Mouse (Mus musculus) embryonic fibroblast, embryonic 13.5 days (primary cell): ENCODE results near the gene Rai14. TPM values are rescaled to one million over a fixed set of nuclear protein-coding genes. Genes with fewer than 3 reads are reported as not detected.
A peak's percentile ranks its signal among the peaks of the same experiment; 100 is the strongest.

Source experiments
- H3K27ac ChIP-seq: 2 replicates; pipeline ENCODE4 v1.5.1; 2012; ENCODE audit warnings: low read length, control low read depth, inconsistent platforms; ENCODE audit not compliant: insufficient read depth
- H3K4me1 ChIP-seq: 2 replicates; pipeline ENCODE4 v1.6.1; 2011; ENCODE audit warnings: low read length; ENCODE audit not compliant: control insufficient read depth, insufficient read depth
- H3K4me3 ChIP-seq: 2 replicates; pipeline ENCODE4 v1.5.1; 2011; ENCODE audit warnings: mild to moderate bottlenecking, control low read depth, low read length; ENCODE audit not compliant: insufficient read depth
- CTCF ChIP-seq: IDR thresholded peaks from 2 replicates; pipeline ENCODE4 v1.5.1; 2011; ENCODE audit warnings: mild to moderate bottlenecking, control low read depth, low read length, moderate library complexity, borderline replicate concordance; ENCODE audit not compliant: insufficient read depth
- POLR2A ChIP-seq: IDR thresholded peaks from 2 replicates; pipeline ENCODE4 v1.6.1; 2011; ENCODE audit warnings: low read depth, mild to moderate bottlenecking, control low read depth, low read length, moderate library complexity
- polyA plus RNA-seq: library from polyadenylated mRNA; stranded (reverse); fragments of >200 nt; gene quantifications from 2 replicates; pipeline ENCODE4 v1.2.4, GENCODE M21; 2011; ENCODE audit warnings: low read depth; ENCODE audit not compliant: missing spikeins, insufficient read length

Gene Rai14
- polyA plus RNA-seq, 1 experiment, result 136 TPM

GRCm38 (mm10) chr15:10721259-10721781 is 6.9 kb upstream of the Rai14 start:
- Histone ChIP-seq H3K4me3 (no peak overlapping the region), H3K4me1 (peaks cover 16% of the 10 kb centered on the region), H3K27ac (no peak overlapping the region)
- no peak for TF ChIP-seq CTCF

- H3K27ac ChIP-seq, result no peak overlapping the region
- TF ChIP-seq CTCF (no peak), POLR2A (no peak)
- peaks cover 16% of the 10 kb centered on the region for H3K4me1 ChIP-seq
- H3K4me3 ChIP-seq, result no peak overlapping the region
Observed at GRCm38 (mm10) chr15:10720671-10721070, 6.2 kb upstream of the Rai14 start.

- TF ChIP-seq POLR2A (no peak), CTCF (no peak)
- H3K27ac ChIP-seq, result no peak overlapping the region
- no peak overlapping the region for H3K4me3 ChIP-seq
- peaks cover 16% of the 10 kb centered on the region for H3K4me1 ChIP-seq
Observed at GRCm38 (mm10) chr15:10720188-10720587, 5.8 kb upstream of the Rai14 start.

GRCm38 (mm10) chr15:10719511-10719910 is 5.1 kb upstream of the Rai14 start:
- H3K4me1 ChIP-seq, result peaks cover 16% of the 10 kb centered on the region
- TF ChIP-seq CTCF (no peak), POLR2A (no peak)
- no peak overlapping the region for H3K27ac ChIP-seq
- H3K4me3 ChIP-seq, result no peak overlapping the region

GRCm38 (mm10) chr15:10718763-10719162 is 4.3 kb upstream of the Rai14 start:
- H3K4me1 ChIP-seq, result peaks cover 14% of the 10 kb centered on the region
- H3K27ac ChIP-seq, result no peak overlapping the region
- no peak for TF ChIP-seq POLR2A
- TF ChIP-seq CTCF, result no peak
- H3K4me3 ChIP-seq, result no peak overlapping the region

- peaks cover 2% of the 10 kb centered on the region; the same call in 1 of the 2 replicates for H3K4me1 ChIP-seq
- H3K27ac ChIP-seq, result no peak overlapping the region
- H3K4me3 ChIP-seq, result no peak overlapping the region
- TF ChIP-seq POLR2A (no peak), CTCF (no peak)
Observed at GRCm38 (mm10) chr15:10717284-10717683, 2.9 kb upstream of the Rai14 start.

- Histone ChIP-seq H3K4me1 (peaks cover 4% of the 10 kb centered on the region; the same call in 1 of the 2 replicates), H3K4me3 (no peak overlapping the region), H3K27ac (no peak overlapping the region)
- TF ChIP-seq POLR2A (no peak), CTCF (no peak)
Observed at GRCm38 (mm10) chr15:10715966-10716365, 1.5 kb upstream of the Rai14 start.

- Histone ChIP-seq H3K4me1 (peaks cover 5% of the 10 kb centered on the region; the same call in 1 of the 2 replicates), H3K4me3 (peak overlapping the region; percentile 83), H3K27ac (peak overlapping the region; percentile 92)
- TF ChIP-seq CTCF (no peak), POLR2A (no peak)
Observed at GRCm38 (mm10) chr15:10715139-10715505, 698 bp upstream of the Rai14 start.

- Histone ChIP-seq H3K27ac (peak overlapping the region; percentile 92), H3K4me1 (peaks cover 8% of the 10 kb centered on the region)
- TF ChIP-seq POLR2A (no peak), CTCF (no peak)
Observed at GRCm38 (mm10) chr15:10713626-10714316, 653 bp downstream of the Rai14 start.

GRCm38 (mm10) chr15:10713181-10713625 is 1.2 kb downstream of the Rai14 start:
- Histone ChIP-seq H3K27ac (peak overlapping the region; percentile 92), H3K4me3 (peak overlapping the region; percentile 83), H3K4me1 (peaks cover 8% of the 10 kb centered on the region)
- TF ChIP-seq CTCF (no peak), POLR2A (no peak)

More at GRCm38 (mm10) chr15:10713626-10714316, 653 bp downstream of the Rai14 start:
- H3K4me3 ChIP-seq, result peak overlapping the region; percentile 83
